Mouse (Mus musculus): Measurements from ENCODE around the gene Hcn2. TPM values are rescaled to one million over a fixed set of nuclear protein-coding genes. Genes with fewer than 3 reads are reported as not detected.
"Not testable (repeated sequence)": the region's sequence is repeated elsewhere in the genome, so short reads cannot be mapped to it uniquely, and the experiment has no call there.

Hcn2 gene
- polyA plus RNA-seq, 1 experiment from 2014 or later = 0.10 TPM

- H3K27ac ChIP-seq; H3K4me3 ChIP-seq; H3K9ac ChIP-seq; H3K4me2 ChIP-seq; H3K9me3 ChIP-seq; H3K27me3 ChIP-seq; ATAC-seq (ENCODE audit: insufficient number of reproducible peaks, insufficient read depth, low FRiP score, low TSS enrichment, low read depth): not testable (repeated sequence)
- Histone ChIP-seq H3K36me3 (peaks cover 18% of the 10 kb centered on the region), H3K4me1 (peaks cover 36% of the 10 kb centered on the region)
- WGBS = 87% methylated on average over 4 of the region's 4 CpGs
Observed at GRCm38 (mm10) chr10:79702970-79703369, 13.5 kb upstream of the Hcn2 start.

- Histone ChIP-seq H3K27ac (no peak overlapping the region), H3K36me3 (peaks cover 22% of the 10 kb centered on the region), H3K27me3 (no peaks in the 10 kb centered on the region), H3K9me3 (no peaks in the 10 kb centered on the region), H3K4me1 (peaks cover 36% of the 10 kb centered on the region), H3K4me3 (peak overlapping the region; percentile 79), H3K9ac (peak overlapping the region; percentile 93), H3K4me2 (peak overlapping the region; percentile 99)
- 75% methylated on average over 10 of the region's 10 CpGs for WGBS
- ATAC-seq (ENCODE audit: insufficient number of reproducible peaks, insufficient read depth, low FRiP score, low TSS enrichment, low read depth) = no peak
Observed at GRCm38 (mm10) chr10:79703541-79703940, 12.9 kb upstream of the Hcn2 start.

GRCm38 (mm10) chr10:79704065-79704969 is 12.1 kb upstream of the Hcn2 start, which contains the start of gene Bsg:
Gene Bsg, plus strand, starts transcription at chr10:79704491.
- no peaks in the 10 kb centered on the region for H3K9me3 ChIP-seq
- H3K4me2 ChIP-seq = peak within 1 kb of the TSS; percentile 99
- H3K27me3 ChIP-seq = no peaks in the 10 kb centered on the region
- peaks cover 29% of the 10 kb centered on the region for H3K36me3 ChIP-seq
- under 1% methylated on average over 65 of the region's 65 CpGs for WGBS
- peak within 1 kb of the TSS; percentile 79 for H3K4me3 ChIP-seq
- H3K27ac ChIP-seq = peak within 1 kb of the TSS; percentile 83
- ATAC-seq (ENCODE audit: insufficient number of reproducible peaks, insufficient read depth, low FRiP score, low TSS enrichment, low read depth) = peak; percentile 95
- peak within 1 kb of the TSS; percentile 93 for H3K9ac ChIP-seq
- peaks cover 36% of the 10 kb centered on the region for H3K4me1 ChIP-seq

- Histone ChIP-seq H3K9me3 (no peaks in the 10 kb centered on the region), H3K9ac (peak overlapping the region; percentile 93), H3K36me3 (peaks cover 36% of the 10 kb centered on the region), H3K27ac (peak overlapping the region; percentile 83), H3K27me3 (no peaks in the 10 kb centered on the region), H3K4me1 (peaks cover 36% of the 10 kb centered on the region), H3K4me3 (peak overlapping the region; percentile 79), H3K4me2 (peak overlapping the region; percentile 99)
- ATAC-seq (ENCODE audit: insufficient number of reproducible peaks, insufficient read depth, low FRiP score, low TSS enrichment, low read depth) = no peak
- WGBS = 4% methylated on average over 10 of the region's 10 CpGs
Observed at GRCm38 (mm10) chr10:79704970-79705360, 11.5 kb upstream of the Hcn2 start.

GRCm38 (mm10) chr10:79705951-79706350 is 10.5 kb upstream of the Hcn2 start:
- Histone ChIP-seq H3K4me1 (peaks cover 33% of the 10 kb centered on the region), H3K9me3 (no peaks in the 10 kb centered on the region), H3K27ac (no peak overlapping the region), H3K27me3 (no peaks in the 10 kb centered on the region), H3K4me2 (peak overlapping the region; percentile 99), H3K4me3 (peak overlapping the region; percentile 79), H3K36me3 (peaks cover 46% of the 10 kb centered on the region), H3K9ac (peak overlapping the region; percentile 93)
- 85% methylated on average over 5 of the region's 5 CpGs for WGBS
- ATAC-seq (ENCODE audit: insufficient number of reproducible peaks, insufficient read depth, low FRiP score, low TSS enrichment, low read depth) = no peak

GRCm38 (mm10) chr10:79706406-79707094 is 9.9 kb upstream of the Hcn2 start:
- Histone ChIP-seq H3K9ac (peak overlapping the region; percentile 93), H3K27ac (no peak overlapping the region), H3K4me2 (peak overlapping the region; percentile 99), H3K27me3 (no peaks in the 10 kb centered on the region), H3K36me3 (peaks cover 52% of the 10 kb centered on the region), H3K9me3 (no peaks in the 10 kb centered on the region), H3K4me1 (peaks cover 29% of the 10 kb centered on the region), H3K4me3 (peak overlapping the region; percentile 79; the same call in 1 of the 2 replicates)
- no peak for ATAC-seq (ENCODE audit: insufficient number of reproducible peaks, insufficient read depth, low FRiP score, low TSS enrichment, low read depth)
- 87% methylated on average over 5 of the region's 5 CpGs for WGBS

- Histone ChIP-seq H3K27me3 (no peaks in the 10 kb centered on the region), H3K36me3 (peaks cover 58% of the 10 kb centered on the region), H3K4me1 (peaks cover 29% of the 10 kb centered on the region), H3K27ac (no peak overlapping the region), H3K4me3 (no peak overlapping the region), H3K9ac (peak overlapping the region; percentile 93; the same call in 1 of the 2 replicates), H3K4me2 (0 out of 2 replicates have a peak overlapping the region, but pooled peaks have one; percentile 9), H3K9me3 (no peaks in the 10 kb centered on the region)
- 85% methylated on average over 1 of the region's 1 CpGs for WGBS
- no peak for ATAC-seq (ENCODE audit: insufficient number of reproducible peaks, insufficient read depth, low FRiP score, low TSS enrichment, low read depth)
Observed at GRCm38 (mm10) chr10:79707162-79707561, 9.3 kb upstream of the Hcn2 start.

- no peak for ATAC-seq (ENCODE audit: insufficient number of reproducible peaks, insufficient read depth, low FRiP score, low TSS enrichment, low read depth)
- WGBS = 62% methylated on average over 4 of the region's 4 CpGs
- H3K9ac ChIP-seq = no peak overlapping the region
- H3K4me2 ChIP-seq = no peak overlapping the region
- H3K27me3 ChIP-seq = no peaks in the 10 kb centered on the region
- H3K4me3 ChIP-seq = no peak overlapping the region
- H3K9me3 ChIP-seq = no peaks in the 10 kb centered on the region
- peaks cover 58% of the 10 kb centered on the region for H3K36me3 ChIP-seq
- H3K4me1 ChIP-seq = peaks cover 29% of the 10 kb centered on the region
- H3K27ac ChIP-seq = no peak overlapping the region
Observed at GRCm38 (mm10) chr10:79707759-79708158, 8.7 kb upstream of the Hcn2 start.

- WGBS = 86% methylated on average over 21 of the region's 21 CpGs
- H3K9ac ChIP-seq = 0 out of 2 replicates have a peak overlapping the region, but pooled peaks have one; percentile 16
- H3K27me3 ChIP-seq = peaks cover 4% of the 10 kb centered on the region; the same call in 1 of the 2 replicates
- H3K36me3 ChIP-seq = peaks cover 58% of the 10 kb centered on the region
- H3K9me3 ChIP-seq = no peaks in the 10 kb centered on the region
- peaks cover 29% of the 10 kb centered on the region for H3K4me1 ChIP-seq
- H3K4me3 ChIP-seq = no peak overlapping the region
- ATAC-seq (ENCODE audit: insufficient number of reproducible peaks, insufficient read depth, low FRiP score, low TSS enrichment, low read depth) = no peak
- no peak overlapping the region for H3K27ac ChIP-seq
- H3K4me2 ChIP-seq = no peak overlapping the region
Observed at GRCm38 (mm10) chr10:79708668-79709067, 7.8 kb upstream of the Hcn2 start.

GRCm38 (mm10) chr10:79709307-79709706 is 7.1 kb upstream of the Hcn2 start:
- Histone ChIP-seq H3K9ac (0 out of 2 replicates have a peak overlapping the region, but pooled peaks have one; percentile 16), H3K27ac (no peak overlapping the region), H3K27me3 (peaks cover 10% of the 10 kb centered on the region), H3K36me3 (peaks cover 58% of the 10 kb centered on the region), H3K4me3 (no peak overlapping the region), H3K9me3 (no peaks in the 10 kb centered on the region), H3K4me2 (no peak overlapping the region), H3K4me1 (peaks cover 29% of the 10 kb centered on the region)
- ATAC-seq (ENCODE audit: insufficient number of reproducible peaks, insufficient read depth, low FRiP score, low TSS enrichment, low read depth) = no peak
- WGBS = 78% methylated on average over 7 of the region's 7 CpGs

GRCm38 (mm10) chr10:79712029-79712428 is 4.4 kb upstream of the Hcn2 start:
- no peak overlapping the region for H3K9ac ChIP-seq
- no peak overlapping the region for H3K27ac ChIP-seq
- peaks cover 37% of the 10 kb centered on the region for H3K27me3 ChIP-seq
- peaks cover 16% of the 10 kb centered on the region for H3K4me1 ChIP-seq
- WGBS = 77% methylated on average over 1 of the region's 1 CpGs
- no peak overlapping the region for H3K4me3 ChIP-seq
- H3K9me3 ChIP-seq = no peaks in the 10 kb centered on the region
- peaks cover 49% of the 10 kb centered on the region for H3K36me3 ChIP-seq
- peak; percentile 12; the same call in 1 of the 2 replicates for ATAC-seq (ENCODE audit: insufficient number of reproducible peaks, insufficient read depth, low FRiP score, low TSS enrichment, low read depth)
- H3K4me2 ChIP-seq = no peak overlapping the region
